Mouse (Mus musculus): ENCODE results near the gene St5.

St5 gene

DNA sequence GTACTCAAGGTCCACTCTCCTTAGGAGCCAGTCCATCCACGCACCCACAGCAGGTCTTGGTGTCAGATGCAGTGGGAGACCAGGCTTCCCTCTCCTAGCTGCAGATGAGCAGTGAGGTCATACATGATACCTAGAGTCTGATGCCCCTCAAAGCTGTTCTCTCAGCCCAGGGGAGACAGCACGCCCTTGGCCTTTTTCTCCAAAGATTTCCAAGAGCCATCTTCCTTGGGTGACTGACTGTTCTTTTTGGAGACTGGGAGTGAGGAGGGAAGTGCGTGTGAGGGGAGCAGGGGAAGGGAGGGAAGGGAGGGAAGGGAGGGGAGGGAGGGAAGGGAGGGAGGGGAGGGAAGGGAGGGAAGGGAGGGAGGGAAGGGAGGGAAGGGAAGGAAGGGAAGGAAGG lies 90.4 kb downstream of the St5 start:
- in situ Hi-C loops (cut with MseI, MboI): no loop called here

DNA sequence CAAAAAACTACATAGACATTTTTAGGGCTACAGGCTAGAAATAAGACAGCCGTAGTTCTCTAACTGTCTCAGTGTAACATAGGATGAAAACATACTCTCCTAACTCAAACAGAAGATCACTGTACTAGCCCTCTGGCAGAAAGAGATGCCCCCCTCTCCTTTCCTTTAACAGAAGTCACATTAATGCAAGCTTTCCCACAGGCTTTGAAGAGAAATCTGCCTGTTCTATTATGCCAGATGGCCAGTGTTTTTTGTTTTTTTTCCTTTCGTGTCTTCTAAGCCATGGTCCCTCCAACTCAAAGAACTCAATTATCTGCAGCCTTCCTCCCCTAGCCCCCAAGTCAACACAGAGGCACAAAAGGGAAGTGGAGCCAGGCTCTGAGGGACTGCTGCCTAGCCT lies 90.9 kb downstream of the St5 start:
- in situ Hi-C loops (cut with MseI, MboI): no loop called here

DNA sequence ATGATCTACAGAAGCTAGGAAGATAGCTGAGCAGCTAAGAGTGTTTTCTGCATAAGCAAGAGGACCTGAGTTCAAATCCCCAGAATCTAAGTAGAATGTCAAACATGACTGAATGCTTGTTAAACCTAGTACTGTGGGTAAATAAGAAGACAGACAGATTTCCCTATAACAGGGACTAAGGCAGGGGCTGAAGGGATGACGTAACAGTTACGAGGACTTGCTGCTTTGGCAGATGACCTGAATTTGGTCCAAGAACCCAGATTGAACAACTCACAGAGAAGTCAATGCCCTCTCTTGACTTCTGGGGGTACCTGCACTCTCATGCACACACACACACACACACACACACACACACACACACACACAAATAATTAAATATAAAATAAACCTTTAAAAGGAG lies 93.1 kb downstream of the St5 start:
- in situ Hi-C loops (cut with MseI, MboI): no loop called here

DNA sequence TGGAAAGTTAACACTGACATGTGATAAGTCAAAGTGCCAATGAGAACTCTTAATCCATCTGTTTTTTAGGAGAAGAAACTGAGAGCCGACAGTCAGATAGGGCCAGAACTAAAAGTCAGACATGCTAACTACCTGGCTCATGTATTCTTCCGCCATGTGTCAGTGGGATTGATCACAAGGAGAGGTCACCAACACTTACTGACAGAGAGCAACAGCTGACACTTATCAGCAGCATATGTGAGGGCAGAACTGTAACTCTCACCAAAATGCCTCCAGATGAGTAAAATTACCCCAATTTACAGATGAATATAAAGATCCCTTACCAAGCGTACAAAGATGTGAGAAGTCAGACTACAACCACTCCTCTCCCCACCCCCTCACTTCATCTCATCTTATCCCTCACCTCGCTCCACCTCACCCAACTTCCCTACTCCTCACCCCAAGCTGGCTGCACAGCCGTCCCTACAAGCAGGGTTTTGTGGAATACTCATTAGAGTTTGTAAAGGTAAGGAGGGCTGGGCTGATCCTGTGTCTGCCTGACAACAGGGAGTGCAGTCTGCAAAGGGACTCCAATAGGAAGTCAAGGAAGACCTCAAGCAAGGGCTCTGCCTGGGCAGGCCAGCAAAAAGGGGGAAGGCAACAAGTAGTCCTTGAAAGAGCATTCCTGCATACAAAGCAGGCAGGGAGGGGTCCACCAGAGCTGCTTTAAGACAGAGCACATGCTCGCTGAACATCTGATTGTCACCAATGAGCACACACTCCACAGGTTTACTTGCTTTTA lies 93.7 kb downstream of the St5 start:
- in situ Hi-C loops (cut with MseI, MboI): no loop called here

DNA sequence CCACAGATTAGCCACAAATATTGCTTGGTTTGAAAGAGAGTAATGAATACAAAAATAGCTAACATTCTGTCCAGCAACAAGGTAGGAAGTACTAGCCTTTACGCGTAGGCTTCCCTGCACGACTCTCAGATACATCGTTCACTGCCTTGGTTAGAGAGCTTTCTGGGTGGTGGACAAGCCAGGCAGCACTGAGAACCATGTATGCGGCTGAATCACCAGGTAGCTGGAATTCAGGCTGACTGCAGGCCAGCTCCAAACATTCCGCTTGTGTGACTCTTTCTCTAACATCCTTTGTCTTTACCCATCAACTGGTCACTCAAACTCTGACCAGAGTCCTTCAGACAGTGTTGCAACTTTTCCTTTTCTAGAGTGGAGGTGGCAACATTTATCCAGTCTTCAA lies 94.6 kb downstream of the St5 start:
- in situ Hi-C loops (cut with MseI, MboI): no loop called here

DNA sequence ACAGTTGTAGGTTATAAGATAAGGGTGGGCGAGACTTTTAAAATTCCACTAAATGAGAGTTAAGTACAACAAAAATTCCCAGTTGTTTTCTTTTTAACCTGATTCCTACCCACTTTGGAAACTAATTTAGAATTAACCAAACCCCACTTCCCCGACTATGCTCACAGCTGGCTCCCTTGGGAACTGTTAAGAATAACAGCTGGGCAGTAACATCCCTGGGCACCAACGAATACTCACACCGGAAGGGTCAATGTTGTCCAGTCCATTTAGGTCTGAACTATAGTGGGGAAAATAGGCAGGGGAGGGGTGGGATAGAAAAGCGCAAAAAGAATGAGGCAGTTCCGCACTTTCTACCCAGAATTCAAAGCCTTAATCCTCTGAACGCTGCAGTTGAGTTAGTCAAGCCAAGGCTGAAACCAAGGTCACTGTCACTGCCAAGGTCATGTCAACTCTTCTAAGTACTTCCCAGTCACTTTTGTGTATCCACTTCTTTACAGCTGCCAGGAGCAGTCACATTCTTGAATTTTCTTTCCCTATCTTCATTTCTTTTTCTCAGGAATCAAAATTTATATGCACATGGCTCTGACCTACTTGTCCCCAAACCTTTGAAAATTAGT lies 96.3 kb downstream of the St5 start:
- in situ Hi-C loops (cut with MseI, MboI): no loop called here

DNA sequence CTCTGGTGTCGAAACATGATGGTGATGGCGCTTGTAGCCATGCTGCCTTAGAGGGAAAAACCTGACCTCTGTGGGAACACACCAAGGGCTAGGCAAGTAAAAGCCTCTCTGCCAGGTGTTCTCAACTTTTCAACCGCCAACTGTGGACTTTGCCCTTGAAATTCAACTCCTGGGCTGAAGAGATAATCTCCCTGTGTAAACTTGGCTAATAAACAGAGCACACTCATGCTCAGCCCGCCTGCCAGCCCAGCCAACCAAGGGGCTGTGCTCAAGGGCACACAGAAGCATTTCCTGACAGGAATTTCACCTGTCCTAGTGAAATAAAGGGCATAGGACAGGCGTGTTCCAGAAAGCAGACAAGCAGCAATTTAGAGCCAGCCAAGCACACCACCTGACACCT lies 100.8 kb downstream of the St5 start:
- in situ Hi-C loops (cut with MseI, MboI): no loop called here

DNA sequence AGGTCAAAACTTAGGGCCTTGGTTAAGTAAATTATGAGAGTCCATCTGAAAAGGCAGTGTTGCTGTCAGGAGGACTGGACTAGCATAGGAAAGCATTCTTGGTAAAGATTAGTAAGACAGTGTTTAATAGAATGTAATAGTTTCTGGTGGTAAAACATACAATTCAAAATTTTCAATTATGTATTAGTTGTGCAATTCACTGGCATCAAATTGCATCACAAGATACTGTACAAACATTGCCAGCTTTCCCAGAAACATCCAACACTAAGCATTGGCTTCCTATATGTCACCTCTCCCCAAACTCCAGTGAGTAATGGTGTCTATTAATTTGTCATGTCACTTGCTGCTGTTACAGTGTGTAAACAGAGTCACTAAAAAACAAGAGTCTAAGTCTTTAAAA lies 101.4 kb downstream of the St5 start:
- in situ Hi-C loops (cut with MseI, MboI): no loop called here

DNA sequence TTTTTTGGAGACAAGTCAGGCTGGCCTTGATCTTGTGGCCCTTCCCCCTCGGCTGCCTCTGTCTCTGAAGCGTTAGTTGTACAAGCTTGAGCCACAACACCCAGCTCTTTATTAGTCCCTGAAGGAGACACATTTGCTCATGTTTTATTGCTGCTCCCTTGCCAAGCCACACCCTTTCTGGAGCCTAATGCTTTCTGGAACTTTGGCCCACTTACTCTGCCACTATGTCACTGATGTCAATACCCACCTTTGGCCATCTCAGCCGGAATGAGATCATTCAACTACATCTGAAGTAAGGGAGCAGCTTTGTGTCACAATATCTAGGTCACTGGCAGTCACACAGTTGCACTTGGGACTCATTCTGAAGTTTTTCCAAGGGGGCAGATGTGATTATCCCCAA lies 102.7 kb downstream of the St5 start:
- in situ Hi-C loops (cut with MseI, MboI): no loop called here

DNA sequence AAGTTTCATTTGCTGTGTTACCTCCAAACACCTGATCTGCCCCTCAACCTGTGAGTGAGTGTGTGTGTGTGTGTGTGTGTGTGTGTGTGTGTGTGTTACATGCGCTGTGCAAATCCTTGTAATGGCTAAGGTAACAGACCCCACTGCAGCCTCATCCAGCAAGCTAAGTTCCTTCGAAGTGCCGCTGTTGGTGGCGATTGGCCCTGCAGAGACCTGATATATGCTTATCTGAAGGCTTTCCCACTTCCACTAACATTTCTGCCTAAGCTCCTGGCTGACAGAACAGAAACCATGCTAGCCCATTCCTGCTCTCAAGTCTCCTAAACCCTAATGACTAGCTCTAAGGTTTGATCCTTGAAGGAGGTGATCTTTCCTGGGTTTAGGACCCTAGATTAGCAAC lies 103.4 kb downstream of the St5 start:
- in situ Hi-C loops (cut with MseI, MboI): no loop called here

DNA sequence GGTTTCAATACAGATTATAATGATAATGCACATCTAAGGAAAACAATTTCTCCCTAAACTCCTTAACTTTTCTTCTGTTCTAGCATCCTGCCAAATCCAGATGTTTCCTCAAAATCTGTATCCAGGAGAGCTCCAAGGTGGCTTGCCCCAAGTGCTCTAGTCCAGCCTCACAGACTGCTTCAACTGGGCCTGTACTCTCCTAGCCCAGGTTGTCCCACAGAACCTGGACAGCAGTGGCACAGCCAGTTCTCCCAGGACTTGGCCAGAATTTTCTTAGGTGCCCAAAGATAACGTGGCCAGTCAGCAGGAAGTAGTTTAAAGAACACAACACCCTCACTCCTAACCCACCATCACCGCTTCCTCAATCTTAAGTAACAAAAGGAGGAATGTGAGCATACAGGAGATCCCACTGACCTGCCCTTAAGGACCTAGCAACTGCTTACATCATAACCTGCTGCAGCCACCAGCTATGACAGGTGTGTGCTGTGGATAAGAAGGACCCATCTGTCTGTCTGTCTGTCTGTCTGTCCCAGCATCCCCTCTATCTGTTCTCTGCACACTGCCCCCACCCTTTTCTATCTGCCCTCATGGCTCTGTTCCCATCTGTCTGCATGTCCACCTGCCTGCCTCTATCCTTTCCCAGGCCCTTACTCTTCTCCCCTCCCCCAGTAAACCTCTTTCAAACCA lies 108.4 kb downstream of the St5 start:
- in situ Hi-C loops (cut with MseI, MboI): no loop called here

DNA sequence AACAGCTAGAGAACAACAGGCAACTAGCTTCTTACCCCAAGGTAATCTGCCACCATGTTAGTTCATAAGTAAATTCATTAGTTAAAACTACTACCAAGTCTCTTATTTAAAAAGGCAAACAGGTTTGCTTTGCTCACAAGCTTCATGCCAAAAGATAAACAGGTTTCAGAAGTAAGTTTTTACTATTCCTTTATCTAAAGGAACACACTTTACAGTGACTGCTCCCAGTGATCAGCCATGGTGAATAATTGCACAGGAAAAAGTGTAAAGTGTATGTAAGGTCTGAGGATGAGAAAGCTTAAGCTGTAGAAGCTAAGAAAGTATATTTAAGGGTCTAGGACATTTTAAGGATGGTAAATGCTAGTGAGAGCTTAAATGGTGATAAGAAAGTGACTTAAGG lies 109.4 kb downstream of the St5 start:
- in situ Hi-C loops (cut with MseI, MboI): no loop called here

DNA sequence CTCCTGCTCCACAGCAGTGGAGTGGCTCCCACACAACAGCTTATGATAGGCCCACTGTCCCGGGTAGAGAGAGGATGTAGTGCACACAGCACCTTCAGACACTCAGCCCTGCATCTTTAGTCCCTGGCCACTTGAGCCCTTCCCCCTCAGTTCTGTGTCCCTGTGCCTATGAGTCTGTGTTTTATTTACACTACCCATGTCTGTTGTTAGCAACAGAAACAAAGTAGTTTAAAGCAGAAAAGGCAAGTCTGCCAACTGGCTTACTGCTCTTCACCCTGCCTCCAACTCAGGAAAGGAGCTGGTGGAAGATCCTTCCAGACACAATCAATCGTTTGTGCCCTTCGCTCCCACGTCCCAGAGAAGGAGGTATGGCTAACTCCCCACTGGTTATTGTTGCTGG lies 111.2 kb downstream of the St5 start:
- in situ Hi-C loops (cut with MseI, MboI): no loop called here

DNA sequence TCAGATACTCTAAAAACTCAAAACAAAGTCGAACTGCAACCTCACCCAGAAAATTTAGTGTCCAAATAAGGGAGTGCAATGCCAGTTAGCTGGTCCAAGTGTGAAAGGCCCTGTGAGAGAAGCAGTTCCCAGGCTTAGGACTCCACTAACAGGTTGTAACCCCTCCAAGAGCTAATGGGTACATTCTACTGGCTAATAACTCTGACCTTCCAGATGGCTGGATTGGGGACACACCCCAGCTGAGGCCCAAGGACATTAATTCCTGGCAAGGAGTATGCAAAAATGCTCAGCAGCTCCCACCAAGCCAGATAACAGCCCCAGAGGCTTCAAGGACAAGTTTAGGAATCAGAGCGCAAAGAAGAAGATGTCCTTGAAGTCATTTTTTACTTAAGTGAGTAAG lies 112.8 kb downstream of the St5 start:
- in situ Hi-C loops (cut with MseI, MboI): no loop called here

DNA sequence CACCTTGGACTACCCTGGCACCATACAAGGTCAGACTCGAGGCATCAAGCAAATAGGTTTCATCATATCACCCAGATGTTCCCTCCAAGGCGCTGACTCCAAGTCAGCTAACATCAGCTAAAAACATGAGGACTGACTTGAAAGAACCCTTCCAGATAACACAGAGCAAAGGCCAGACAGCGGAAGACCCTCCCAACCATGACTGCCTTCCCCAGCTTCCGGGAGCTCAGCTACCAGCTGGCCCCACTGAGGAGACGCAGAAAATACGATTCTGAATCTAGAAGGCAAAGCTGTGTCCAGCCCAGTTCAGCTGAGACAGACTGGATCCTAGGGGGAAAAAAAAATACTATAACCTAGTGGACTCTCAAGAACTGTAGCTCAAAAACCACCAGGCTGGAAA lies 114.4 kb downstream of the St5 start:
- in situ Hi-C loops (cut with MseI, MboI): no loop called here

DNA sequence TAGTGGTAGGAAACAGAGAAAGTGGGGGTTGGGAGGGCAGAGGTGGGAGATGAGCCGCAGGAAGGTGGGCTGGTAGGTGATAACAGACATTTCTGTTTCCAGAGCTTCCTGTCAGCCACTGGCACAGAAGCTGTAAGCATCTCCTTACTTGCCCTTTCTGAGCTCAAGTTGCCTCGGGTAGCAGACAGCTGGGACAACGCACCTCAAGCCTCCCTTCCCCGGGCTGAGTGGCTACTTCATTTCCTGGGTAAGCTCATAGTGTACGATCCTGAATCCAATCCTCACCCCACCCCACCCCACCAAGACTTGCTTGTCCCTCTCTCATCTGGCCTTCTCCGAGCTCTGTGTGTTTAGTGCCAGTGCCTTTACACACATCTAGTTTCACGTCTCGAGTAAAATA lies 115.3 kb downstream of the St5 start:
- in situ Hi-C loops (cut with MseI, MboI): no loop called here

DNA sequence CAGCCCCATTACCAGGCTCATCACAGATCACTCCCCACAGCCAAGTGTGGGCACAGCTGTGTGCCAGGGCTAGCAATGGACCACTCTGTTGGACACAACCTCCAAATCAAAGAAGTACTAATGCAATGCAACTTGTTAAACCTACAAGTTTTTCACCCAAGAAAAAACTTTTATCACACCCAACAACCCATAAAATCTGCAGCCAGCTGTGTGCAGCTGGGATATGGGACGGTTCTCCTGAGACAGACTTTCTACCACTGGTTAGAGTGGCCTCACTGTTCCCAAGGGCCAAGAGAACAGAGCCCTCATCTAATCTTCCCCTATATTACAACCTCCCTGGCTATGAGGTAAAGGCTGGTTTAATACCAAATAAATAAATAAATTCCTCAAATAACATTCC lies 118.9 kb downstream of the St5 start:
- in situ Hi-C loops (cut with MseI, MboI): no loop called here

DNA sequence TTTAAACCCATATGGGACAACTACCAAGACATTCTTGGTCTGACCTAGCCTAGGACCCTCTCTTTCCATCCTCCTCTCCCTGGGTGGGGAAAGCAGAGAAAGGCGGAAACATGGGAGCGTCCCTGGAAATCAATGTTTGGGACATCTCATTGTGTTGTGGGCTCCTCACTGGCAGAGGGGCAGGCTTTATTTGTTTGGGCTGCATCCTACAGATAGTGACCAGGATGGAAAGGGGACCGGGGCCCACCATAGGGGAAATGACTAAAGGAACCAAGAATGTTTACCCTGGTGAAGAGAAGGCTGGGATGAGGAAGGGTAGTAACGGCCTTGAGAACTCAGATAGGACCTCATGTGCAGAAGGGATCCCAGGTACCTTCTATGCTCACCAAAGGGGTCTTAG lies 122.9 kb downstream of the St5 start:
- in situ Hi-C loops (cut with MseI, MboI): no loop called here

DNA sequence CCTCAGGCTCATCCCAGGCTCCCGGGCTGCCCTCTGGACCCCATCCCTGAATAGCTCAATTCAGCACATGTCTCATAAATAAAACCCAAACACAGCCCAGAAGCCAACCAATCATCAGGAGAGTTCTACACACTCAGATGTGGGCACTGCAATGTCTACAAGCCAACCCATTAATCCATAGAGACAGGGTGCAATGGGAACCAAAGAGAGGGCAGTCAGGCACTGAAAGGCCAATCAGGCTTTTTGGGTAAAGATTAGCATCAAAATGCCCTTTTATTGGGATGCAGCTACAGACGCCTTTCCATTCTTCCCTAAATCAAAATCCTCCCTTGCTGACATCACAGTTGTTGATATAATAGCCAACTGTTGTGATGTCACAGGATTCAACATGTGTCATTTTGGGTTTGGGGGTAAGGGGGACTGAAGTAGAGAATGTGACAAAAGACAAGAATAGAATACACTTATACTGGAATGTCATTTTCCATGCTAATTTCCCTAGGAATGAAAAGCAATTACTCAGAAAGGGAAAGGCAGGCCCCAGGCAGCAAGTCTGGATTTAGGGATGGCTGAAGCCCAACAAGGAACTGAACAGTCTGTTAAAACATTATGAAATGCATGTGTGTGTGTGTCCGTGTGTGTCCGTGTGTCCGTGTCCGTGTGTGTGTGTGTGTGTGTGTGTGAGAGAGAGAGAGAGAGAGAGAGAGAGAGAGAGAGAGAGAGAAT lies 123.7 kb downstream of the St5 start:
- in situ Hi-C loops (cut with MseI, MboI): no loop called here

DNA sequence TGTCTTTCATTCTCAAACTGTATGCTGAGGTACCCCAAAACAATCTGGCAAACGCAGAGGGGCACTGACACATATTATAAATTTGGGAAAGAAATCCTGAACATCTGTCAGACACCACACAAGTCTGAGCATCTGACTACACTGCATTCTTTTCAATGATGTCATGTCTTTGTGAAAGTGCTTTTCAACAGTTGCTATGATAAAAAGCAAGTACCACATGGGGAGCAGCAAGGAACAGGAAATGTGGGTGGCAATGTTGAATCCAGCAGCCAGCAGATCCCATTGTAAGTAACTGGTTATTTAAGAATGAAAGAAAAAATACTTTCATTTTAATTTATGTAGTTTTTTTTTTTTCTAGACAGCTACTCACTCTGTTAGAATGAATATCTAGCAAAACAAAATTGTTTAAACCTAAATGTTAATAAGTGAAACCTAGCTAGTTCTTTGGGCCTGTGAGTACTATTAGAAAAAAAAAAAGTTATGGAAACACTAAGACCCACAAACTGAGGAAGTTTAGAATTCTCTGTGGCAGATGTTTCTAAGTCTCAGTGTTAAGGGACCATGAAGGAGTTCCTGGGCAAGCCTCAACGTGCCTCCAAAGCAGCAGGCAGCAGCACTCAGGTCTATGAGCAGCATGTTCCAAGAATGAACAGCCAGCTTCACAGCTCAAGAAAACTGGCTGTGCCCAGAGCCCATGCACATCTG lies 124.4 kb downstream of the St5 start:
- in situ Hi-C loops (cut with MseI, MboI): no loop called here

DNA sequence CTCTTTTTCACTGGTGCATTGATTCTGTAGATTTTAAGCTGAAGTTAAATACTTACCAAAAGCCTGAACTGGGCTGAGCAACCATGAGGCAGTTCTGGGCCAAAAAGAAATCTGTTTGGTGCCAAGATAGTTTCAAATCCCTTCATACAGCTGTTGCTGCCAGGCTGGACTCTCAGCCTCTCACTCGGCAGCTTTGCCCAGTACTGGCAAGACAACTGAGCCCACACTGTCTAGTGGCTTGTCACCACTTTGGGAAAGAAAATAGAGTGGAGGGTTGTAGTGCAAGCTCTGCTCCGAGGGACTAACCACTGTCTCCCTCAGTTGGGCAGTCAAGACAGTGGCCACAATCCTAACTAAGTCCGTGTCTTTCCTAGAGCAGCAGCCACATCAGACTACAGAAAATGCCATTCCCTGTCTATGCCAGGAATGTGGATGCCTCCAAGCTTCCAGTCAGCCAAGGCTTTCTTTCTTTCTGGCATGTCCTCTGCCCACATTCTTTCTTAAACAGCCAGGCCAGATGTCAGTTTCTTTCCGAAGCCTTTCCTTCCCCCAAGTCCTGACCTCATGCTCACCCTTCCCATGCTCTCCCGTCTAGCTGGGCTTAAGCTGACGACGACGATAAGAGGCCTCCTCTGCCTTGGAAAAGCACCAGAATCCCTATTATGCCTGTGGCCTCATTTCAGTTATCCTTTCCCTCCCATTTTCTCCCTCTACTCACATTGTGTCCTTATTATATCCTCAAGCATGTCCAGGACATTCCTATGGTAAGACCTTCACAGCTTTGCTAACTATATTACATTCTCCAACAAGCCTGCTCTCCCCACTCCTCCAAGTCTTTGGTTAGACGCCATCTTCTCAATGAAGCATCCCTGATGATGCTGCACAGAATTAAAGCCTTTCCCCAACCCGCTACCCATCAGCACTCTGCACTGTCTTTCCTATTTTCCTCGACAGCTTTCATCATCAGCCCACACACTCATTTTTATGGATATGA lies 126.8 kb downstream of the St5 start:
- in situ Hi-C loops (cut with MseI, MboI): no loop called here

Measured in mouse trophoblast stem cell (cell line).